Mouse (Mus musculus): Measurements from ENCODE around the gene Stam. TPM values are rescaled to one million over a fixed set of nuclear protein-coding genes. Genes with fewer than 3 reads are reported as not detected.
"Not testable (repeated sequence)": the region's sequence is repeated elsewhere in the genome, so short reads cannot be mapped to it uniquely, and the experiment has no call there.

Gene Stam
- polyA plus RNA-seq, 1 experiment from 2014 or later: 56.9 TPM

DNA sequence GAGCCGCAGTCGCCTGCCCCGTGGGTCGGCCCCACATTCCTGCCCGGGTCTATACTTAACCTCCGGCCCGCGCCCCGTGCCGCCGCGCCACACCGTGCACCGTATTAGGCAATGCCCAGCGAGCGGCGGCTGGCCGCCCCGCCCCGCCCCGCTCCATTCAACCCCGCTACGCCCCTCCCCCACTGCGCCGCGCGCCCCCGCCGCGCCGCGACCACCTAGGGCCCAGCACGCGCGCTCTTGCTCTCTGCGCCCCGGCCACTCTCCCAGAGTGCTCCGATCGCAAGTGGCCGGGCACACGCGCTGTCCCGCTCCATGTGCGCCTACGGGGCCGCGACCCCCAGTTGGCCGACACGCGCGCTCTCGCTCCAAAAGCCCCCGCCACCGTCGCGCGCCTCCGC, 18.7 kb upstream of the Stam start:
- Histone ChIP-seq H3K27ac (ENCODE audit: low read length) (peak overlapping the region; percentile 99), H3K36me3 (ENCODE audit: control insufficient read depth, insufficient read depth) (no peaks in the 10 kb centered on the region), H3K4me2 (ENCODE audit: low read depth, low read length) (peak overlapping the region; percentile 64), H3K9ac (ENCODE audit: low read length) (peak overlapping the region; percentile 90), H3K9me3 (replicated peaks; ENCODE audit: control insufficient read depth, low read length) (no peaks in the 10 kb centered on the region), H3K4me1 (ENCODE audit: control insufficient read depth, insufficient read depth, low read length) (peaks cover 11% of the 10 kb centered on the region), H3K4me3 (ENCODE audit: low read length) (peak overlapping the region; percentile 90), H3K27me3 (ENCODE audit: control insufficient read depth, insufficient read depth, low read length) (no peaks in the 10 kb centered on the region)
- peak; percentile 93 for ATAC-seq (replicated peaks; ENCODE audit: extremely low read depth, insufficient read depth, low FRiP score)
- 2% methylated on average over 40 of the region's 58 CpGs for WGBS

DNA sequence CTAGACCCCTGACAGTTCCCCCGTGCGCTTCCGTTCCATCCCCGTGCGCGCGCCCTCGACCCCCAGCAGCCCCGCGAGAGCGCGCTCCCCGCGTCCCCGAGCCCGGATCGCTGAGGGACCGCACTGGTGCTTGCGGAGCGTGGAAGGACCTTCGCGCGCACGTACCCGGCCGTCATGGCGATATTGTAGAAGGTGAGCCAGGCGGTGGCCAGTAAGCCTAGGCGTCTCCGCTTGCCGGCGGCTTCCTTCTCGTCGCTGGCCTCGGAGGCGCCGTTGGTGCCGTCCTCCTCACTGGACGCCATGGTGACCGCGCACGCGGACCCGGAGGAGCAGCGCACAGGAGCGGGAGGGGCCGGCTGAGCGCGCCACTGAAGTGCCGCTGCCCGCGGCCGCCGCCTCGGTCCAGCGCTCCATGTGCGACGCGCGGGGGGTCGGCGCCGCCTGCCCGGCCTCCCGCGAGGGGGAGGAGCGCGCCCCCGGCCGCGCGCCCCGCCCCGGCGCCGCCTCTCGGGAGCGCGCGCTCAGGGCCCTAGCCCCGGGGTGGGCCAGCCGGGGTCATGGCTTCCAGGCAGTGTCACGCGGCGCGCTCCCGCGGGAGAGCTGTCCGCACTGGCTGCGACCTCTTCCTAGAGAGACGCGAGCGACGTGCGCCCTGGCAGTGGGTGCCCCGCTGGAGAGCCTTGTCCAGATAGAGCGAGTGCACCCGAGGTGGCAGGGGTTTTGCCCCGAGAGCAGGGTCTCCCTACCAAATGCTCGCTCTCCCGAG, 18.1 kb upstream of the Stam start, which contains the start of gene Hacd1:
TSS of gene Hacd1 (minus strand) at position 570 of the 766 bp plus-strand sequence.
- Histone ChIP-seq H3K4me3 (ENCODE audit: low read length) (peak within 1 kb of the TSS; percentile 90), H3K9ac (ENCODE audit: low read length) (peak within 1 kb of the TSS; percentile 90), H3K4me2 (ENCODE audit: low read depth, low read length) (peak within 1 kb of the TSS; percentile 64), H3K36me3 (ENCODE audit: control insufficient read depth, insufficient read depth) (no peaks in the 10 kb centered on the region), H3K27me3 (ENCODE audit: control insufficient read depth, insufficient read depth, low read length) (no peaks in the 10 kb centered on the region), H3K9me3 (replicated peaks; ENCODE audit: control insufficient read depth, low read length) (no peaks in the 10 kb centered on the region), H3K27ac (ENCODE audit: low read length) (peak within 1 kb of the TSS; percentile 99), H3K4me1 (ENCODE audit: control insufficient read depth, insufficient read depth, low read length) (peaks cover 8% of the 10 kb centered on the region)
- under 1% methylated on average over 91 of the region's 101 CpGs for WGBS
- peak; percentile 85 for ATAC-seq (replicated peaks; ENCODE audit: extremely low read depth, insufficient read depth, low FRiP score)

DNA sequence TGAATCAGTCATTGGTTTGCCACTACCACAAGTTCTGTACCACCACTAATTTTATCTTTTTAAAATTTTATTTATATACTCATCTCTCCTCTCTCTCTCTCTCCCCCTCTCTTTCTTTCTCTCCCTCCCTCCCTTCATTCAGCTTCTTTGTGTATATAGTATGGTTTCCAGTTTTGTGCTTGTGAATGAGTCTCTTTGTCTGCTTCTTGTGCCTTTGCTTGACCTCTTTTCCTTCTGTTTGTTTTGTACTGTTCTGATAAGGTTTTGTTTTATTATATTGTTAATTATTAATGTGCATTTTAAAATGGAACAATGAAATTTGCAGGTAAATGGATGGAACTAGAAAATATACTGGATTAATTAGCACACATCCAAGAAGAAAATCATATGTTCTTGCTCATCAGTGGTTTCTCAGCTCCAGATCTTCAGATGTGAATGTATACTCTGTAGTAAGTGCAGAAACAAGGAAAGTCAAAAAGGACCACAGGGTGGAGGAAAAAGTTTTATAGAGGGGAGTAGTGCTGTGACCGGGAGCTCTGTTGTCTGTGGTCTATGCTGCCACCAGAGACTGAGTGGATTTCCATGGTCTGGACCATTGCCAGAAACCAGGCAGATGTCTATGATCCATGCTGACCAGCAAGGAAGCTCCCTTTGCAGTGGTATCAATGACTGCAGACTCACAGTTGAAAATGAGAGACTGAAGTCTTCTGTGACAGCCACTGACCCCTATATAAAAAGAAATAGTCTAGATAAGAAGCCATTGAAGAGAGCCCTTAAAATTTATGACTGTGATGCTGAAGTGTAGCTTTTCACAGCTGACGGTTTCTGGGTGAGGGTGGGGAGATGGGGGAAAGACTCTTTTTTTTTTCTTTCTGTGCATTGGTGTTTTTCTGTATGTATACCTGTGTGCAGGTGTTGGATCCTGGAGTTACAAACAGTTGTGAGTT, 7.9 kb upstream of the Stam start:
- Histone ChIP-seq H3K27ac (ENCODE audit: low read length) (no peak overlapping the region), H3K9me3 (replicated peaks; ENCODE audit: control insufficient read depth, low read length) (no peaks in the 10 kb centered on the region), H3K36me3 (ENCODE audit: control insufficient read depth, insufficient read depth) (no peaks in the 10 kb centered on the region), H3K4me2 (ENCODE audit: low read depth, low read length) (no peak overlapping the region), H3K4me1 (ENCODE audit: control insufficient read depth, insufficient read depth, low read length) (no peaks in the 10 kb centered on the region), H3K27me3 (ENCODE audit: control insufficient read depth, insufficient read depth, low read length) (no peaks in the 10 kb centered on the region), H3K4me3 (ENCODE audit: low read length) (no peak overlapping the region), H3K9ac (ENCODE audit: low read length) (no peak overlapping the region)
- 40% methylated on average over 2 of the region's 2 CpGs for WGBS
- no peak for ATAC-seq (replicated peaks; ENCODE audit: extremely low read depth, insufficient read depth, low FRiP score)

DNA sequence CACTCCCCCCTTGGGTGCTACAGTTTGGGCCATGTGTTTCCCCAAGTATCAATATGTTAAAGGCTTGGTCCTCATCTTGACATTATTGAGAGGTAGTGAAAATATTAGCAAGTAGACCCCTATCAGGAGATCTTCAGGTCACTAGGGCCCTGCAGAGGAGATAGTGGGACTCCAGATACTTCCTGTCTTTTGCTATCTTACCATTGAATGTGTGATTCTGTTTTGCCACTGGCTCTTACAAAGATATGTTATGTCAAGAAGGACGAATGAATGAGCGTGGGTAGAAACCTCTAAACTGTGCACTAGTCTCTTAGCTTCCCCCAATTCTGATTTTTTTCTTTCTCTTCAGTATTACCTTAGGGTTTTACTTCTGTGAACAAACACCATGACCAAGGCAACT, 4.9 kb upstream of the Stam start:
- H3K4me2 ChIP-seq (ENCODE audit: low read depth, low read length): no peak overlapping the region
- peaks cover 4% of the 10 kb centered on the region for H3K4me1 ChIP-seq (ENCODE audit: control insufficient read depth, insufficient read depth, low read length)
- no peaks in the 10 kb centered on the region for H3K36me3 ChIP-seq (ENCODE audit: control insufficient read depth, insufficient read depth)
- WGBS: 84% methylated on average over 2 of the region's 2 CpGs
- H3K9me3 ChIP-seq (replicated peaks; ENCODE audit: control insufficient read depth, low read length): no peaks in the 10 kb centered on the region
- ATAC-seq (replicated peaks; ENCODE audit: extremely low read depth, insufficient read depth, low FRiP score): no peak
- no peak overlapping the region for H3K27ac ChIP-seq (ENCODE audit: low read length)
- H3K4me3 ChIP-seq (ENCODE audit: low read length): no peak overlapping the region
- no peaks in the 10 kb centered on the region for H3K27me3 ChIP-seq (ENCODE audit: control insufficient read depth, insufficient read depth, low read length)
- no peak overlapping the region for H3K9ac ChIP-seq (ENCODE audit: low read length)

DNA sequence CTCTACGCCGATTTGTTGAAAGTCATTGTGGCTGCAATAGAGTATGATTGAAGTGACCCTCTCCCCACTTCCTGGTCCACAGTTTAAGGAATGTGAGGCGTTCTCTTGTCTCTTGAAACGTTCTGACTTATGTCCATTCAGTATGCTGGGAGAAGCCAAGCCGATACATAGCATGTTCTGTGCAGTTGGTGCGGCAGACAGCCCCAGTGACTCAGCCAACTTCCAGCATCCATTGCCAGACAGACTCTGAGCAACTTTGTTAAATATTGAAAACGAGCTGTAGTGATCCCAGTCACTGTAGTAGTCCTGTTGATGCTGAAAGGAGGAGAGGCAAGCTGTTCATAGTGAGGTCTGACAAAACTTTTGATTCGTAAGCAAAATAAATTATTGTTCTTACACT, 3.4 kb upstream of the Stam start:
- Histone ChIP-seq H3K9ac (ENCODE audit: low read length) (no peak overlapping the region), H3K27ac (ENCODE audit: low read length) (no peak overlapping the region), H3K36me3 (ENCODE audit: control insufficient read depth, insufficient read depth) (no peaks in the 10 kb centered on the region), H3K27me3 (ENCODE audit: control insufficient read depth, insufficient read depth, low read length) (no peaks in the 10 kb centered on the region), H3K9me3 (replicated peaks; ENCODE audit: control insufficient read depth, low read length) (no peaks in the 10 kb centered on the region), H3K4me2 (ENCODE audit: low read depth, low read length) (no peak overlapping the region), H3K4me3 (ENCODE audit: low read length) (no peak overlapping the region), H3K4me1 (ENCODE audit: control insufficient read depth, insufficient read depth, low read length) (peaks cover 11% of the 10 kb centered on the region)
- 75% methylated on average over 8 of the region's 8 CpGs for whole genome bisulfite sequencing
- ATAC-seq (replicated peaks; ENCODE audit: extremely low read depth, insufficient read depth, low FRiP score): no peak

DNA sequence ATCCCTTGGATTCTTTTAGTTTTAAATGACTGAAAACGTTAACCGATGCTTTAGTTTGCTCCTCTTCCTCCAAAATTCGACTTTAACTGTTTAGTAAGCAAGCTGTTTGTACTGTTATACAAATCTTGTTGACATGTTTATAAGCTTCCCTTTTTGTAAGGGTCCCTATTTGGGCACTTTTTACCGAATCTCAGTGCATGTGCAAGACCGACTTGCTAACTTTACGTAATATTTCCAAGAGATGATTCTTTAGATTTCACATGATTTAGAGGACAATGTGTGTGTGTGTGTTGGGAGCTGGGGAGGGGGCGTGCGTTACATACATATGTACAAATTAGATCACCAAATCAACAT, 913 bp upstream of the Stam start:
- WGBS: 12% methylated on average over 8 of the region's 8 CpGs
- H3K4me3 ChIP-seq (ENCODE audit: low read length): peak overlapping the region; percentile 99
- H3K36me3 ChIP-seq (ENCODE audit: control insufficient read depth, insufficient read depth): no peaks in the 10 kb centered on the region
- H3K27me3 ChIP-seq (ENCODE audit: control insufficient read depth, insufficient read depth, low read length): no peaks in the 10 kb centered on the region
- H3K4me1 ChIP-seq (ENCODE audit: control insufficient read depth, insufficient read depth, low read length): peaks cover 17% of the 10 kb centered on the region
- no peak for ATAC-seq (replicated peaks; ENCODE audit: extremely low read depth, insufficient read depth, low FRiP score)
- H3K4me2 ChIP-seq (ENCODE audit: low read depth, low read length): peak overlapping the region; percentile 85
- H3K9me3 ChIP-seq (replicated peaks; ENCODE audit: control insufficient read depth, low read length): no peaks in the 10 kb centered on the region
- H3K27ac ChIP-seq (ENCODE audit: low read length): peak overlapping the region; percentile 98
- H3K9ac ChIP-seq (ENCODE audit: low read length): peak overlapping the region; percentile 92

DNA sequence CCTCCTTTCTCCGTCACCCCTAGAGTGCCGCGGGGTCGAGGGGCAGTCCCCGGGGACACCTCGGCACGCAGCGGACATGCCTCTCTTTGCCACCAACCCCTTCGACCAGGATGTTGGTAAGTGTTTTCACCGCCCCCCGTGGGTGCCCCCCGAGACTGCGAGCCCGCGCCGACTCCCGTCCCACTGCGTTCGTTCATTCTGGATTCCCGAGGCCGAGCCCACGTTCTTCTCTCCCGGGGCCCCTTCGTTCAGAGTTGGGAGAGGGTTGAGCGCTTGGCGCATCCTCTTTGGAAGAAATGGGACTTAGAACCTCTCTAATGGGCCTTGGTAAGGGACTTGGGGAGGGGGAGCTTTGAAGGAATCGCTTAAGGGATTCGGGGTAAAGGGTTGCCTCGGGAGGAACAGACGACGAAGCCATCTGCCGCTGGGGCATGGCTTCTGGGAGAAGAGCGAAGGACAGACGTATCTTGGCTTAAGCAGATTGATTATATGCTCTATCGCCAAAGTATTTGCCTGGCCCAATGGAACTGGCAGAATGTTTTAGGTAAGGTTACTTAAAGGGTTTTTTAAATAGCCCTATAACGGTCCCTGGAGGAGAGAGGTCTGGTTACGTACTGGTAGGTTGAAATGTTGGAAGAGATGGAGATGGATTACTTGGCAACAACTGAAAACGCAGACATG, 463 bp downstream of the Stam start:
- no peak for ATAC-seq (replicated peaks; ENCODE audit: extremely low read depth, insufficient read depth, low FRiP score)
- no peaks in the 10 kb centered on the region for H3K9me3 ChIP-seq (replicated peaks; ENCODE audit: control insufficient read depth, low read length)
- peak overlapping the region; percentile 98 for H3K27ac ChIP-seq (ENCODE audit: low read length)
- no peaks in the 10 kb centered on the region for H3K36me3 ChIP-seq (ENCODE audit: control insufficient read depth, insufficient read depth)
- peak overlapping the region; percentile 99 for H3K4me3 ChIP-seq (ENCODE audit: low read length)
- peaks cover 17% of the 10 kb centered on the region for H3K4me1 ChIP-seq (ENCODE audit: control insufficient read depth, insufficient read depth, low read length)
- no peaks in the 10 kb centered on the region for H3K27me3 ChIP-seq (ENCODE audit: control insufficient read depth, insufficient read depth, low read length)
- H3K4me2 ChIP-seq (ENCODE audit: low read depth, low read length): peak overlapping the region; percentile 85
- under 1% methylated on average over 37 of the region's 38 CpGs for WGBS
- peak overlapping the region; percentile 92 for H3K9ac ChIP-seq (ENCODE audit: low read length)

DNA sequence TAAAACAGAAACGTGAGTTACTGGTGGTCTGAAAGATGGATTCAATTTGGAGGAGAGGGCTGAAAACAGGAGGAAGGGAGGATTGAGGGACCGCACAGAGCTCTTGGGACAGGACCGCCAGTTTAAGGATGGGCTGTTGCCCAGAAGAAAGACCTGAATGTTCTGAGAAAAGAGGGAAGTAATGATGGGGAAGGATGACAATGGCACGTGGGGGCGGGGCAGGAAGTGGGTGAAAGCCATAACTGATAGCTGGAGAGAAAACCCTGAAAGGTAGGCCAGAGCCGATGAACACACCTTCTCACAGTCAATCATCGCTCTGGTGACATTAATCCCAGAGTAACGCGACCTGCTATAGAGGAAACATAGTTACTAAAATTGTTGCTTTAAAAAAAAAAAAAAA, 4.6 kb downstream of the Stam start:
- H3K27ac ChIP-seq (ENCODE audit: low read length); H3K9me3 ChIP-seq (replicated peaks; ENCODE audit: control insufficient read depth, low read length); H3K9ac ChIP-seq (ENCODE audit: low read length); ATAC-seq (replicated peaks; ENCODE audit: extremely low read depth, insufficient read depth, low FRiP score); H3K4me2 ChIP-seq (ENCODE audit: low read depth, low read length); H3K36me3 ChIP-seq (ENCODE audit: control insufficient read depth, insufficient read depth); H3K4me3 ChIP-seq (ENCODE audit: low read length); H3K27me3 ChIP-seq (ENCODE audit: control insufficient read depth, insufficient read depth, low read length): not testable (repeated sequence)
- 91% methylated on average over 9 of the region's 9 CpGs for WGBS
- peaks cover 12% of the 10 kb centered on the region for H3K4me1 ChIP-seq (ENCODE audit: control insufficient read depth, insufficient read depth, low read length)
